Mouse (Mus musculus) mouse embryonic stem cell (cell line): ENCODE measurements around the gene Lrsam1.

Experiments used
- in situ Hi-C, 2 experiments: fragments of 300-500 bp; cut with MboI; formaldehyde crosslinking; loops; 1 replicate in 1 of 2; 3 replicates in 1 of 2; pipeline ENCODE4 v1.14.3; 2019 to 2020; ENCODE audit warnings: low sequenced_read_pairs in 2 of 2, low pct_unique_long_range_greater_than_20kb in 1 of 2, mixed read lengths in 1 of 2; ENCODE audit not compliant: unreplicated experiment in 1 of 2

The Lrsam1 gene

DNA sequence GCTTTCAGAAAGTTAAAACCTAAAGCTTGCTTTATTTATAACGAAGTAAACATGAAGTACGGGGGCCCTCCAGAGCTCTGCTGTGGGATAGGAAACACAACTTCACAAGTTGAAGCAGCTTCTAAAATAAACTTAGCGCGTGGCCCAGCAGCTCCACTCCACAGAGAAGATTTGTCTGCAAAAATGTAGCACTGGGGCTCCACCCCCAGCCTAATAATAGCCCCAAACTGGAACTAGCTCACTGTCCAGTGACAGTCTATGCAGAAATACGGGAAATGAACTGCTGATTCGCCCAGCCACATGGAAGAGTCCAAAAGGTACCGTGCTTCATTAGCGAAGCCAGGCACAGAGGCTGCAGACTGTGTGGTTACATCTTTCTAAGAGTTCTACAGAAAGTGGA, 7.9 kb upstream of the Lrsam1 start:
- in situ Hi-C loops: no loop called here

GRCm38 (mm10) chr2:32968024-32968614, 6.7 kb upstream of the Lrsam1 start:
- in situ Hi-C loops: no loop called here

- in situ Hi-C loops: no loop called here
Observed at GRCm38 (mm10) chr2:32966689-32967631, 5.5 kb upstream of the Lrsam1 start.

- in situ Hi-C loops: no loop called here
Observed at GRCm38 (mm10) chr2:32966184-32966688, 4.8 kb upstream of the Lrsam1 start.

- in situ Hi-C loops: no loop called here
Observed at GRCm38 (mm10) chr2:32965511-32966183, 4.2 kb upstream of the Lrsam1 start.

DNA sequence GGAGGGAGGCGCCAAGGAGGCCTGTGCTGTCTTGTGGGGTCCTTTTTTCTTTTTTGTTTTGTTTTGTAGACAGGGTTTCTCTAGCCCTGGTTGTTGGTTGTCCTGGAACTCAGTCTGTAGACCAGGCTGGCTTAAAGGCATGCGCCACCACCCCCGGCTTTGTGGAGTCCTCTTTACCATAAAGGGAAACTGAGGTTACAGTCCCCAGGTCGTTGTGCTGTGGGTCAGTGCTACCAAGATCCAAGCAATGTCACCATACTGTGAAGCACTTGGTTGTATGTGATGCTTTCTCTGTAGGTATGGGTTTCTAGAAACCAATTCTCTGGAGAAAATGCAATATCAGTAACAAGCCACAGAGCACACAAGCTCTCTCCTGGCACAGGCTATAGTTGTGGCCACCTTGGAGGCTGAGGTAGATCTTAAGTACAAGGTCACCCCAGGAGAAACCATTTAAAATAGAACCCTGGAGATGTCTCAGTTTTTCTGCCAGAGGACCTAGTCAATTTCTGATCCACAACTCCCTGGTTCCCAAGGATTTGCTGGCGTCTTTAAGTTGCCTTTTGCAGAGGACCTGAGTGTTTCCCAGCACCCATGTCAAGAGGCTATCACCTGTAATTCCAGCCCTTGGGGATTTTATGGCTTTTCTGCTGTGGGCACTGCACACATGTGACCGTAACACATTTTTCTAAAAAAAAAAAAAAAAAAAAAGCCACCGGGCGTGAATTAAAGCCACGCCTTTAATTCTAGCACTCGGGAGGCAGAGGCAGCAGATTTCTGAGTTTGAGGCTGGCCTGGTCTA, 3.4 kb upstream of the Lrsam1 start:
- in situ Hi-C loops: no loop called here

DNA sequence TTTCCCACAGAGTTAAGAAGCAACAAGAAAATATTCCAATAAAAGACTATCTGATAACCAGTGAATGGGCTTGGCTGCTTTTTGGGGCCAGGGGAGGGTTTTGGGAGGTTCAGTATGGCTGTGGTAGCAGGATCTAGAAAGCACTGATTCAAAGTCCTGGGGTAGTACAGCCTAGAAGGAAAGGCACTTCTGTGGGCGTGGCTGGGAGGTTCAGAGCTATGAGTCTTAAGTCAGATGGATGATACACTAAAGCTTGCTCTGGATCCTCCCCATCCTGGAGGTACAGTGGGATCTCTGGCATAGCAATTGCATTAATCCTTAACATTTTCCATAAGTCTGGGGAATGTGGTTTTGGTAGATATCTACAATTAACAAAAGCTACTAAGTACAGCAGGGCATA, 2.6 kb upstream of the Lrsam1 start:
- in situ Hi-C loops: no loop called here

DNA sequence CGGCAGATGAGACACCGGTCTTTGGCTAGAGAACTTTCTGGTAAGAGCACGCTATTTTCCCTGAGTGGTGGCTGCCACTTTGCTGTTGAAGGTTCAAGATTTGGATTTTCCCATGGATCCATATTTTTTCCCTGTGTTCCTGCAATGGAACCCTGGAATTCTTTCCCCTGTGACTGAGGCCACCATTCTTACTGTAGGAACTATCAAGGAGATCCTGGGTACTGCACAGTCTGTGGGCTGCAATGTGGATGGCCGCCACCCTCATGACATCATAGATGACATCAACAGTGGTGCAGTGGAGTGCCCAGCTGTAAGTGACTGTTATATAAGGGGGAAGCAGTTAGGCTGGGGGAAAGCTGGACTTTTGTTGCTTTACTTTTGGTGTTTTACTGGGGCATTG, 2.1 kb upstream of the Lrsam1 start:
- in situ Hi-C loops: no loop called here

DNA sequence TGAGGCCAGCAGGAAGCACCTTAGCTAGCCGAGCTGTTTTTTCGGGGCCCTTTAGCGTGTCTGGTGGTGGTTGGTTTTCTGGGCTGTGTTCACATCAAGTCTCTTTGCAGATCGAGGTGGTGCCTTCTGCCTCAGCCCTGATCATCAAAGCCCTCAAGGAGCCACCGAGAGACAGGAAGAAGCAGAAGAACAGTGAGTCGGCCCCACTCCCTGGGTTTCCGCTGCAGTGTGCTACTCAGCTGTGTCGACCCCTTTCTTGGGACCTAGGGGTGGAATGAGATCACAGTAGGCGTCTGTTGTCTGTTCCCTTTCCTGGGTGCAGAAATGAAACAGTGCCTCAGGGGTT, 1.4 kb upstream of the Lrsam1 start:
- in situ Hi-C loops: no loop called here

DNA sequence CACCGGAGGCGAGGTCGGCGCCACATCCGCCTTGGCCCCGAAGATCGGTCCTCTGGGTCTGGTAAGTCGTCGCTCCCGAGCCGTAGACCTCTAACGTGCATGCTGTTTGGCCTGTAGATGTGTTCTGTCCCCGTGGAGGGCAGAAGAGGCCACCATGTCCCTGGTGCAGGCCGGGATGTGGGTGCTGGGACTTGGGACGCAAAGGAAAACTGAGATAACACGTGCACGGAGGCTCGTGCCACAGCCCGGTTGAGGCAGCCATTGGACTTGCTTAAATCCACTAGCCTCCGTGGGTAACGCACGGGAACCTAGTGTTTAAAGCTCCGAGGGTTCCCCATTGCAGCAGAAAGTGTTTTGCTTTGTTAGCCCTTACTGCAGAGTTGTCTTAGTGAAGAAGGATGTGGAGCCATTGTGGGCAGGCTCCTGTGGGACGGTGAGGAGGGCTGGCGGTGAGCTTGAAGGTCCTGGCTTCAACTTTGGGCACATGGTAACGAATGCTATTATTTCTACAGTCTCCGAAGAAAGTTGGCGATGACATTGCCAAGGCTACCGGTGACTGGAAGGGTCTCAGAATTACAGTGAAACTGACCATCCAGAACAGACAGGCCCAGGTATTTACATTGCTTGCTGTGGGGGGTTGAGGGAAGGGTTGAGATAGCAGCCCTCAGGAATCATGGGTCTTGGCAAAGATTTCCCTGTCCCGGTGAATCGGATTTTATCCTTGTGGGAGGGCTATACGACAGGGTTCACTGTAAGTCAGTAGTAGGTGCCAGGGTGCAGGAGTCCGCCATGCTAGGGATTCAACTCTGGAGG, 854 bp upstream of the Lrsam1 start:
- in situ Hi-C loops: no loop called here

DNA sequence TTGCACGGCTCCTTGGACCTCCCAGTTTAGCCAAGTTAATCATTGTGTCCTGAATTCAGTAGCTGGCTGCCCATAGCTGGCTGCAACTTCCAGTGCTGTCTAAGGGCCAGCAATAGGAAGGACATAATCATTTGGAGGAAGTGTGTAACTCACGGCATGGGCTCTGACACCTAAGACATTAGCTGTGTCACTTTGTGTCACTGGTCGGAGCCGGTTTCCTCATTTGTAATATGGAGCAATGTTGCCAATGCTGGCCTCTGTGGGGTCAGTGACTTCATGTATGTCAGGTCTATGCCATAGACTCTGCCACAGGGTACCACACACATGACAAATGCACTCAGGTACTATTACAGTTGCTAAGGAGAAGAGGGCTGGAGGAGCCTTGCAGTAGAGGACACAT, 1.1 kb downstream of the Lrsam1 start:
- in situ Hi-C loops: no loop called here

- in situ Hi-C loops: no loop called here
Observed at GRCm38 (mm10) chr2:32957344-32957743, 4.1 kb downstream of the Lrsam1 start.

DNA sequence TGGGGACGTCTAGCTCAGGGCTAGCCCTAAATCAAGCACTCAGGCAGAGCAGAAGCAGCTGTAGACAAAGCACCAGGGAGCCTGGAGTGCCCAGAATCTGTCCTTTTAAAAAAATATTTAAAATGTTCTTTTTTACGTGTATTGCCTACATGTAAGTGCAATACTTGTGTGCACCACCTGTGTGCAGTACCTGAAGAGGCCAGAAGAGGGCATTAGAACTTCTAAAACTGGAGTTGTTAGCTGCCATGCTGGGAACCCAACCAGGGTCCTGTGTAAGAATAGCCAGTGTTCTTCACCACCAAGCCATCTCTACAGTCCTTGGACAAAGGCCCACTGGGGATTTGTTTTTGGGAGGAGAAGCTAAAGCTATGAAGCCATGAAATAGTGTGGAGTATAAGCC, 6.8 kb downstream of the Lrsam1 start:
- in situ Hi-C loops: no loop called here

DNA sequence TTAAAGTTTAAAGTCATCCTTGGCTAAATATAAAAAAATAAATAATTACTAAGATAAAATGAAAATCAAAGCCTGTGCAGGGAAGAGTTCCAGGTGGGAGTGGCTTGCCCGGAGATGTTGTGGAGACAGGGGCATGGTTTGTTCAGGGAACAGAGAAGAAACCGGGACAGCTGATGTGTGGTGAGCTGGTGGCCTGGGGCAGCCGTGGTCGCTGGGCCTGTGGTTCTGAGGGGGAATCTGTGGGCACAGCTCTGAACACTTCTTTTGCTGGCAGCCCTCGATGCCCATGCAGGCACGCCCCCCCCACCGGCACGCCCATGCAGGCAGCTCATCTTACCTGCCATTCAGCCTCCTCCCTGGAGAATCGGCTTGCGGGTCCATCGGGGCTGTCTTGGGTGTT, 14.0 kb downstream of the Lrsam1 start:
- in situ Hi-C loops: no loop called here

GRCm38 (mm10) chr2:32940483-32940882, 20.9 kb downstream of the Lrsam1 start:
- in situ Hi-C loops: no loop called here

DNA sequence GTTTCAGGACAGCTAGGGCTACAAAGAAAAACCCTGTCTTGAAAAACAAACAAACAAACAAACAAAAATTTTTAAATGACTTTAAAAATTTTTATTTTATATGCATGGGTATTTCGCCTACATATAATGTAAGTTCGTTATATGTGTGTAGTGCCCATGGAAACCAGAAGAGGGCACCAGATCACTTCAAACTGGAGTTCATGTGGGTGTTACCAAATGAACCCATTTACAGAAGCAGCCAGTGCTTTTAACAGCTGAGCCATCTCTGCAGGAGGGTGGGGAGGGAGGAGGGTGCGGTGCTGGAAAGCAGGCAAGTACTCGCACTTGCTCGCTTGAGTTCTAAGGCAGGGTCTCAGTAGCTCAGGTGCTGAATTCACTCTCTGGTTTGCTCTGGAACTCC, 22.0 kb downstream of the Lrsam1 start:
- in situ Hi-C loops: no loop called here

DNA sequence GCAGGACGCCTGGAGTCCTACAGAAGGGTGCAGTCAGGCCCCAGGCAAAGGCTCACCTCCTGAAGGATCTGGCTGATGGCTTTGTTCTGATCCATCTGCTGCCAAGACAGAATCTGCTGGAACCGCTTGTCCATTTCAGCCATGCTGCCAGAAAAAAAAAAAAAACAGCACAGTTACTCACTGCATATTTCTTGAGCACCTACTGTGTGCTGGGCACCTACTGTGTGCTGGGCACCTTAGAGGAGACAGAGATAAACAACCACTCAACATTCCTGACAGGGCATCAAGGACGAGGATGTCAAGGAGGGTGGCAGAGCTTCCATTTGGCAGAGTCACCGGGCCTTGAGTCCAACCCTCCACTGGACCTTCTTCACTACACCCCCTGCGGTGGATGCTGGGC, 22.7 kb downstream of the Lrsam1 start:
- in situ Hi-C loops: no loop called here

- in situ Hi-C loops: no loop called here
Observed at GRCm38 (mm10) chr2:32931730-32932129, 29.7 kb downstream of the Lrsam1 start.
